Mouse (Mus musculus) cerebellum, adult 2 months (tissue): ENCODE results near the gene Fbxw2.

Source experiments
- CTCF ChIP-seq: fragments of 200-500 bp; IDR thresholded peaks from 2 replicates; pipeline ENCODE4 v1.5.1; 2011; ENCODE audit warnings: low read depth, mild to moderate bottlenecking, control low read depth, low read length, moderate library complexity, borderline replicate concordance; ENCODE audit not compliant: insufficient read depth
- POLR2A ChIP-seq: fragments of 200-500 bp; IDR thresholded peaks from 2 replicates; pipeline ENCODE4 v1.6.1; 2011; ENCODE audit warnings: low read length, control low read depth, borderline replicate concordance; ENCODE audit not compliant: insufficient read depth

DNA sequence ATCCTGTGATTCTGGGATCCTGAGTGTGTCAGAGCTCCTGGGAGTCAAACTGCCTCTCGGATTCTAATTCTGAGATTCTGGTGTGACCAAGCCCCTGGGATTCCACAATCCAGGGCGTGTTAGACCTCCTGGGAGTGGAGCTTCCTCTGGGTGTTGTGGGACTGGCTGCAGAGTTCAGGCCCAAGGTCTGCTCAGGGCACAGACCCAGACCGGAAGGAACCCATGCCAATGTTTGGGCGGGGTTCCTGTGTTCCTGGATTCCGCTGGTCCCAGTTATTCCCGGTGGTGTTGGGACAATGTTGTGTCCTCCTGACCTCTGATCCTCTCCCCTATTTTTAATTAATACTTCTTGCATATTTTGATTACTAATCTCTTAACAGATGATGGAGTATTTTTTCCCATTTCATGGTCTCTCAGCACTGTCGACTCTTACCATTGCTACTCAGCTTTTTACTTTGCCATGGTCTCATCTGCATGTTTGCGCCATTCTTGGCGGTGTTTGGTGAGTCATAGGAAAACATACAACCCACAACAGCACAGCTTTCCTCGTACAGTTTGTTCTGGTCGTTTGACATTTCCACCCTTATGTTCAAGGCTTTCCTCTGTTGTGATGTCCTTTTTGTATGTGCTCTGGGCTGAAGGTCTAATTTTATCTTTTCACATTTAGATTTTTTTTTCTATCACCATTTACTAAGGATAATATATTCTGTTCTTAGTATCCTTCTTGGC lies 17.3 kb upstream of the Fbxw2 start:
- TF ChIP-seq CTCF = no peak
- TF ChIP-seq POLR2A = no peak
